ENCODE assay signal across 21 mouse cellular contexts in the genomic region with DNA sequence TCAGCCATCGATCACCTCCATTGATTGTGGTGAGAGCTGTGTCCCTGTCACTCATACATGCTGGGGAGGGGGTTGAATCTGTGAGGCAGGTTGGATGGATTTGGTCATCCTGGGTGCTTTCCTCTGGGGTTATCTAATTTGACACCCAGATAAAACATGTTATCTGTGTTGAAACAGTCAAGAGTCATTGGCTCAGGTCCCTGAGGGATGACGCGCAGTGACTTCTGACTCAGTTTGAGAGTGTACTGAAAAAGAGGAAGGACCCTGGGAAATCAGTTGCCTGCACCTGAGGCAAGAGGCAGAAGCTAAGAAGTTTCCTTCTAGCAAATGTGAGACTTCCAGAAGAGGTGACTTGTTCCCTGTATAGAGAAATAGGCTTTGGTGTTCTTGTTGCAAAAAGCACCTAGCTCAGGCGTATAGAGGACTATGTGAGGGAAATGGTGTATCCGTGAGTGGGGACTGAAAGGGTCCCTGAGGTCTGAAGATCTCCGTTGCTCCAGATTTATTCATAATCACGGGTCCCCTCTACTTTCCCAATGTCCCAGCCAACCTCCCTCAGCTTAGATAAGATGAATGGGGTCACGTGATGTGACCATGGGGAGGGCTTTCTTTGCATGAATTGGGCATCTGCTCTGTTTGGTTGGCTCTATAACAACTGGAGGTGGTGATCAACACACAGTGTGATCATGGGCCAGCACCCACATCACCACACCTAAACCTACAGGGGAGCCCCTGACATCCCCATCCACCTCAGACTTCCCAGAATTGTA.
DNase-seq lines count a peak whose midpoint lies in the region; ATAC-seq and TF ChIP-seq lines count a peak whose summit lies in the region.
"Had no signal": no experiment of that assay in that cellular context is flagged by ENCODE, and none has a peak within 500 bp of the region (broad histone marks: within the 10 kb centered on the region; RNA-seq: fewer than 3 reads in every experiment).

No protein-coding gene starts in this region.

- TF ChIP-seq CTCF in CH12.LX (conservative IDR thresholded peaks at IDR 0.05 in 1 of 2, IDR thresholded peaks at IDR 0.05 in 1 of 2; ENCODE audit: low read depth in 2 of 2, low read length in 2 of 2) = no peak

- no peak overlapping the region for H3K9ac ChIP-seq in CH12.LX (ENCODE audit: insufficient read depth, low read depth)
- H3K9ac ChIP-seq: intestine, embryonic 15.5 days; liver, embryonic 15.5 days; lung, embryonic 15.5 days had no signal

- DNase-seq in cerebellum, adult 9-10 months = peak; percentile 35
- no peak for DNase-seq in cerebellum, adult 9-11 months
- DNase-seq in 416B (ENCODE audit: low read depth) (peak; percentile 45), CH12.LX (ENCODE audit: extremely low read depth) (peak; percentile 91)
- no peak for DNase-seq in right cerebral cortex, adult 18-20 months
- DNase-seq: adrenal gland, postnatal 10 days; cerebellum, postnatal 36 days; gastrocnemius, adult 2 months; kidney, adult 8-10 months; kidney, postnatal 10 days; liver; lung, postnatal 36 days; spleen, adult 18-20 months had no signal

- no peak; the same call in 1 of the 2 replicates for TF ChIP-seq RAD21 in CH12.LX (IDR thresholded peaks at IDR 0.05; ENCODE audit: low read depth, low read length)

- peak; percentile 91 for TF ChIP-seq EP300 in CH12.LX (IDR thresholded peaks at IDR 0.05; ENCODE audit: low read length)

- H3K9me3 ChIP-seq in CH12.LX (replicated peaks; ENCODE audit: low read length) = peaks cover 8% of the 10 kb centered on the region
- H3K9me3 ChIP-seq: intestine, embryonic 15.5 days; limb, embryonic 10.5 days; liver, embryonic 15.5 days; lung, embryonic 15.5 days had no signal

- no peak for TF ChIP-seq POLR2A in CH12.LX (IDR thresholded peaks at IDR 0.05; ENCODE audit: low read depth, low read length)

- H3K36me3 ChIP-seq in CH12.LX (replicated peaks in 1 of 2; ENCODE audit: control insufficient read depth in 1 of 2, insufficient read depth in 1 of 2, low read length in 1 of 2) = no peaks in the 10 kb centered on the region
- H3K36me3 ChIP-seq: limb, embryonic 10.5 days; liver, embryonic 15.5 days had no signal

- in situ Hi-C loops in CH12.LX (cut with MboI; ENCODE audit: low pct_ligation_motif_present, low pct_unique_long_range_greater_than_20kb, low sequenced_read_pairs) = no loop called here

- no peaks in the 10 kb centered on the region for H3K27me3 ChIP-seq in CH12.LX (replicated peaks)
- H3K27me3 ChIP-seq: intestine, embryonic 15.5 days; liver, embryonic 15.5 days; lung, embryonic 15.5 days had no signal

- peak overlapping the region; percentile 52 for H3K4me2 ChIP-seq in CH12.LX (ENCODE audit: insufficient read depth, low read depth, poor library complexity, severe bottlenecking)
- H3K4me2 ChIP-seq: intestine, embryonic 15.5 days; liver, embryonic 15.5 days; lung, embryonic 15.5 days had no signal

- ATAC-seq in hematopoietic stem cell, adult 5-6 weeks (replicated peaks in 1 of 2; ENCODE audit: insufficient read depth in 1 of 2, low FRiP score in 2 of 2, low TSS enrichment in 1 of 2, low read depth in 1 of 2, poor library complexity in 2 of 2, severe bottlenecking in 2 of 2) = peak; percentile 73 to 74
- no peak for ATAC-seq in CD4-positive, CD25-positive, alpha-beta regulatory T cell, adult 4 months
- ATAC-seq: hindbrain, embryonic 16.5 days; intestine, embryonic 15.5 days had no signal

- H3K27ac ChIP-seq in CH12.LX (ENCODE audit: insufficient read depth, low read depth) = peak overlapping the region; percentile 45; the same call in 1 of the 2 replicates
- H3K27ac ChIP-seq: gastrocnemius, adult 2 months; intestine, embryonic 15.5 days; limb, embryonic 10.5 days; liver, embryonic 15.5 days; lung, embryonic 15.5 days had no signal

- dilution Hi-C loops in CH12.LX (cut with MboI; ENCODE audit: extremely low pct_ligation_motif_present, extremely low pct_unique_long_range_greater_than_20kb, low sequenced_read_pairs) = no loop called here

- H3K4me1 ChIP-seq in CH12.LX (ENCODE audit: control insufficient read depth in 1 of 2, insufficient read depth in 2 of 2) = peaks cover 12 to 44% of the 10 kb centered on the region in 2 experiments
- H3K4me1 ChIP-seq: intestine, embryonic 15.5 days; liver, embryonic 15.5 days; lung, embryonic 15.5 days had no signal

- no peak overlapping the region for H3K4me3 ChIP-seq in CH12.LX (replicated peaks in 1 of 3; ENCODE audit: low read depth in 2 of 3, low read length in 2 of 3, poor library complexity in 1 of 3)
- H3K4me3 ChIP-seq: gastrocnemius, adult 2 months; hindbrain, embryonic 10.5 days; intestine, embryonic 15.5 days; limb, embryonic 10.5 days; liver, embryonic 15.5 days; lung, embryonic 15.5 days had no signal

- no peaks in the 10 kb centered on the region for H3K79me2 ChIP-seq in CH12.LX (replicated peaks; ENCODE audit: control insufficient read depth, extremely low read depth, insufficient read depth, poor library complexity, severe bottlenecking)

TF ChIP-seq in CH12.LX, 34 proteins besides CTCF, POLR2A, EP300 and RAD21:
- no peak for TF ChIP-seq GABPA (IDR thresholded peaks at IDR 0.05; ENCODE audit: insufficient replicate concordance, low read depth, low read length)
- no peak for TF ChIP-seq NRF1 (IDR thresholded peaks at IDR 0.05; ENCODE audit: low read depth, low read length)
- TF ChIP-seq MXI1 (IDR thresholded peaks at IDR 0.05; ENCODE audit: low read depth, low read length) = no peak
- peak; percentile 46 for TF ChIP-seq USF2 (conservative IDR thresholded peaks at IDR 0.05; ENCODE audit: low read depth, low read length)
- peak; percentile 77 for TF ChIP-seq JUND (conservative IDR thresholded peaks at IDR 0.05; ENCODE audit: low read depth, low read length)
- TF ChIP-seq IRF4 (IDR thresholded peaks at IDR 0.05; ENCODE audit: low read depth, low read length) = peak; percentile 92
- no peak for TF ChIP-seq E2F4 (IDR thresholded peaks at IDR 0.05; ENCODE audit: insufficient replicate concordance, low read depth, low read length)
- TF ChIP-seq POLR2AphosphoS2 (IDR thresholded peaks at IDR 0.05; ENCODE audit: low read depth, low read length) = no peak
- peak; percentile 51; the same call in 1 of the 2 replicates for TF ChIP-seq TCF12 (IDR thresholded peaks at IDR 0.05; ENCODE audit: low read depth, low read length)
- TF ChIP-seq RCOR1 (conservative IDR thresholded peaks at IDR 0.05; ENCODE audit: low read depth, low read length) = no peak
- TF ChIP-seq ZKSCAN1 (IDR thresholded peaks at IDR 0.05; ENCODE audit: borderline replicate concordance, low read depth, low read length) = no peak
- no peak for TF ChIP-seq ZMIZ1 (IDR thresholded peaks at IDR 0.05; ENCODE audit: low read depth, low read length)
- TF ChIP-seq JUN (IDR thresholded peaks at IDR 0.05; ENCODE audit: insufficient read depth, low read depth, low read length) = peak; percentile 64; the same call in 1 of the 2 replicates
- TF ChIP-seq HCFC1 (IDR thresholded peaks at IDR 0.05; ENCODE audit: low read depth, low read length) = no peak; the same call in 1 of the 2 replicates
- no peak for TF ChIP-seq CHD1 (IDR thresholded peaks at IDR 0.05; ENCODE audit: low read depth, low read length)
- peak; percentile 54 for TF ChIP-seq USF1 (IDR thresholded peaks at IDR 0.05; ENCODE audit: low read depth, low read length)
- no peak for TF ChIP-seq MAFK (IDR thresholded peaks at IDR 0.05; ENCODE audit: insufficient replicate concordance, low read length)
- no peak for TF ChIP-seq UBTF (IDR thresholded peaks at IDR 0.05; ENCODE audit: low read depth, low read length)
- TF ChIP-seq SIN3A (IDR thresholded peaks at IDR 0.05; ENCODE audit: low read length) = no peak
- no peak for TF ChIP-seq TBP (conservative IDR thresholded peaks at IDR 0.05; ENCODE audit: low read depth, low read length)
- no peak for TF ChIP-seq MAX (IDR thresholded peaks at IDR 0.05; ENCODE audit: low read length)
- TF ChIP-seq CHD2 (IDR thresholded peaks at IDR 0.05; ENCODE audit: low read length) = no peak
- TF ChIP-seq SMC3 (IDR thresholded peaks at IDR 0.05; ENCODE audit: low read depth, low read length) = peak; percentile 0; the same call in 1 of the 2 replicates
- TF ChIP-seq NELFE (IDR thresholded peaks at IDR 0.05; ENCODE audit: low read depth, low read length) = no peak
- no peak for TF ChIP-seq PAX5 (IDR thresholded peaks at IDR 0.05; ENCODE audit: low read length)
- TF ChIP-seq ZC3H11A (IDR thresholded peaks at IDR 0.05; ENCODE audit: low read depth, low read length) = no peak
- peak; percentile 51; the same call in 1 of the 2 replicates for TF ChIP-seq MEF2A (IDR thresholded peaks at IDR 0.05; ENCODE audit: borderline replicate concordance, low read depth, low read length)
- TF ChIP-seq ETS1 (conservative IDR thresholded peaks at IDR 0.05; ENCODE audit: low read depth, low read length) = peak; percentile 82
- TF ChIP-seq BHLHE40 (IDR thresholded peaks at IDR 0.05; ENCODE audit: low read depth, low read length) = peak; percentile 69
- no peak for TF ChIP-seq ELF1 (IDR thresholded peaks at IDR 0.05; ENCODE audit: low read depth, low read length)

Comparison
In these comparisons a context has a peak if more than half of its experiments do, and no peak if none do; other contexts are left out.
1. DNase-seq: peak in cerebellum, adult 9-10 months (single experiment), 416B (single experiment) and CH12.LX (single experiment); none in cerebellum, adult 9-11 months (single experiment) and right cerebral cortex, adult 18-20 months (single experiment).